Mouse (Mus musculus) urinary bladder, postnatal 25 days (tissue): ENCODE measurements around the gene St6galnac3.
"Not testable (repeated sequence)": the region's sequence is repeated elsewhere in the genome, so short reads cannot be mapped to it uniquely, and the experiment has no call there.

Experiments used
- DNase-seq: peaks from one replicate; pipeline ENCODE4 v3.0.0; 2022; ENCODE audit warnings: low spot score

St6galnac3 gene

DNA sequence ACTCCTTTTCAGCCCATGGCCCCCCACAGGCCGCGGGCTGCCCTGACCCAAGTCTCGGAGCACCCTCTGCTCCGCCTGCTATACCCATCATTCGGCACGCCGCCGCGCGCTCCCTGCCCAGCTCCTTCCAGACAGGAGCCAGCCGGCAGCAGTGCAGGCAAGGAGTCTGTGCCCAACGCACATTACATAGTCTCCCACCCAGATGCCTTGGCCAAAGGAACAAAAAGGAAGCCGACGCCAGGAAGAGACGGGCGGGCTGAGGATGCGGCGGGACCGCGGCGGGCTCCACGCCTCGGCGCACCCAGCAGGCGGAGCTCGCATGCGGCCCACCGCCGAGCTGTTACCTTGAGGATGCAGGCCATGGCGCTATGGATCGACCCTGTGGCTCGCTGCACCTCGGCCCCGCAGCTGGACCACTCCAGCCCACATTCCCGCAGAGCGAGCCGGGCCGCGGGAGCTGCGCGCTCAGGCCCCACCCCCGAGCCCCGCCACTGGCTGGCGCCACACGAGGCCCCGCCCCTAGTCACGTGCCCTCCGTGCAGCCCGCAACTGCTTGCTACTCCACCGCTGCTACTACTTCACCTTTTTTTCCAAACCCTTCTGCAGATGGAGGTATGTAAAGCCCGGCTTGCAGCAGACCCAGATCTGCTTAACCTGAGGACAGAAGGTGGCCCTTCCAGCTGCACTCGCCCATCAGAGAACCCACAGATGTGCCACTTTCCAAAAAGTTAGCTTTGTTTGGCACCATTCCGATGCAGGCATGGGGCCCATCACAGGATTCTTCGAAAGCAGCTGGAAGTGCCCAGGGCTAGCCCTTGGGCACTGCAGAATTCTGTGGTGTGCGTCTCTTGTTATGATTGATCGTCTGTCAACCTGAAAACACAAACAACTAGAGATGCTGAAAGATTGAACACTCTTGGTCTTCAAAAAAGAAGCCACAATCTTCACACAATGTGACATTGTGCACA, at the start of gene St6galnac3:
St6galnac3 (minus strand) TSS at position 474 of the 968 bp plus-strand sequence.
- peak; percentile 64 for DNase-seq

DNA sequence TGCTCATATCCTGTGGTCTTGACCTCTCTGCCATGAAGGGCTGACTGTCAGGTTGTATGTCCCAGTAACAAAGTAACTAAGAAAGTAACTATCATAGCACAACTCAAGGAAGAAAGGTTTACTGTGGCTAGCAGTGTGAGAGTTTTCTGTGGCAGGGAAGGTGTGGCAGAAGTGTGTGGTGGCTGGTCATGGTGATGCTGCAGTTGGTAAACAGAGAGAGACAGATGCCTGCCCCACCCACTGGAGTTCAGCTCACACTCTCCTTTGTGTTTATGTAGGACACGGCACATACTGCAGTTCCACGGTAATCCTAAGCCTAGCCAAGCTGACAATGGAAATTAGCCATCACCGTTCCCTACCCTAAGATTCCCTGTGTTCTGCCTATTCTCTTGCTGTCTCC, 49.6 kb upstream of the St6galnac3 start:
- DNase-seq = no peak

DNA sequence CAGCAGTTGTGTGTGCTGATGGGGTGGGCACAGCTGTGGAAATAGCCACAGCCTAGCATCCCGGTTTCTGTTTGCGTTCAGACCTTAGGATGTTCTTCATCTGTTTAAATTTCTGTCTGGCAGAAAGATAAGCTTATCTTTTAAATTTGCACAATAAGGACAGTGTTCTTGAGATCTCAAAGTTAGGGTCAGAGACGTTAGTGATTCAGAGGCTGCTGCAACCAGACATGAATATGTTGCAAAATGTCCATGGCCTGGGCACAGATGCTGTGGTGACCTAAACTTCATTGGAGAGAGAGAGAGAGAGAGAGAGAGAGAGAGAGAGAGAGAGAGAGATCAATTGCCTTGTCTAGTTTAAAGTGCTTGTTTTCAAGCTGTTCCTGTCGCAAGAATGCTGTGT, 46.5 kb upstream of the St6galnac3 start:
- DNase-seq = no peak

GRCm38 (mm10) chr3:153770573-153770972, 45.6 kb upstream of the St6galnac3 start:
- DNase-seq = no peak

DNA sequence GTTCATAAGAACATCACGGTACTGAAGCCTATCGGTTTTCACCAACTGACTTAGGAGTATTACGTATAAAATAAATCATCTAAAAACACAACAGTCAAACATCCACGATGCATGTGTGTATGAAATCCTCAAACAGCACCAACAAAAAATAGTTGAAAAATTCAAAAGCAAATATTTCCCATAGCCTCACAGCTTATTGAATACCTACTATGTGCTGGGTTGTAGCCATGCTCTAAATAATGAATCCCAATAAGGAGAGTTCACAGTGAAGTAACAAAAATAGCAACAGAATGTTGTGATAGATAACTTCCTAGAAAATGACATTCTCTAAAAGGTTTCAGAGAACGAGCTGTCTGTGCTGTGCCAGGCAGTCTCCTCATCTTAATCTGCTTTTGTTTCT, 44.2 kb upstream of the St6galnac3 start:
- DNase-seq = no peak

- no peak for DNase-seq
Measured at GRCm38 (mm10) chr3:153765171-153765570, 40.2 kb upstream of the St6galnac3 start.

DNA sequence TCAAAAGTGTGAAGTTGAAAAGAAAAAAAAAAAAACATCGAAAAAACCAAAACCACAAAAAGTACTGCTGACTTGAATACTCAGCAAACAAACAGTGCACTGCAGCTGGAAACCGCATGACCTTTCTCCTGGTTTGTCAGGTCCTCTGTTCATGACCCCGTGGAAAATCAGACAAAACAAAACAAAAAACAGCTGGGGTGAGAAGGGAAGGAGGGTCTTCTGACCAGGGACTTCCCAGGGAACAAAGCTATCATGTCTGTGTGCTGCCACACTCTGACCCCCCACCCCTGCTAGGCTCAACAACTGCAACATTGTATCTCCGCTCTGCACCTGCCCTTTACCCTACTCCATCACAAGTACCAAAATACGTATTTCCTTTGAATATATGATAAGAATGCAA, 39.8 kb upstream of the St6galnac3 start:
- DNase-seq = no peak

DNA sequence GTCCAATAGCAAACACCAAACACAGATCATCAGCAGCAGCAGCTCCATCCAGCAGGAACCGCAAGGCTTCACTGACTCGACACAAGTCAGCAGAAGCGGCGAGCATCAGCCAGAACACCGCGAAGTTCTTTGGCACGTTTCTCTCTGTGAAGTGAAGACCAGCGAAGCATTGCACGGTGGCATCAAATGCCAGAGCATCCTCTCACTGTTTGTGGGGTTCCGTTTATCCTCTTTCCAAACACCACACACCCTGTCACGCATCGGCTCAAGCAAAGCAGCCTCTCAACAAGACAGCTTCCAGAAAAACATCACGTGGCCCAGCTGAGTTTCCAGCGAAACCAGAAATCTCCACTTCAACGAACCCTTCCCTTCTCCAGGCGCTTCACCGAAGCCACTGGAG, 36.2 kb upstream of the St6galnac3 start:
- no peak for DNase-seq

GRCm38 (mm10) chr3:153759269-153759668, 34.3 kb upstream of the St6galnac3 start:
- DNase-seq = no peak

DNA sequence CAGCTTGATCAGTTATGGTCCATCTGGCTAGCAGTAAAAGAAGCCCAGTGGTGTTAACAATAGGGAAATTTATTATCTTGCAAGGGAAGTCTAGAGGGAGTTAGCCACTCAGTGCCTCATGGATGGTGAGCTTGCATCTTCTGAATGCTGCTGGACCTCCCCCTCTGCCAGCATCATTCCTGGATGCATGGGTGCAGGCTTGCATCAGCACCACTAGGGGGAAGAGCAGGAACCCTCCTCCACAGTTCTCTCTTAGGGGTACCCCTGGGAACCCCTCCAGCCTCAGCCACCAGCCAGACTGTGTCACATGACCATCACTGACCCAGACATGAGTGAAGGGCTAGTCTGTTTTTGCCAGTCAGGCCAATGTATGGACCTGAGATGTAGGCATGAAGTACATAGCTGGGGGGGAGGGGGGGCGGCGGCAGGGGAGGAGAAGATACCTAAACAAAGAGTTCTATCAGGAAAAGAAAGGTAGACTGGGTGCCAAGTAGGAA, 31.6 kb upstream of the St6galnac3 start:
- DNase-seq = no peak

DNA sequence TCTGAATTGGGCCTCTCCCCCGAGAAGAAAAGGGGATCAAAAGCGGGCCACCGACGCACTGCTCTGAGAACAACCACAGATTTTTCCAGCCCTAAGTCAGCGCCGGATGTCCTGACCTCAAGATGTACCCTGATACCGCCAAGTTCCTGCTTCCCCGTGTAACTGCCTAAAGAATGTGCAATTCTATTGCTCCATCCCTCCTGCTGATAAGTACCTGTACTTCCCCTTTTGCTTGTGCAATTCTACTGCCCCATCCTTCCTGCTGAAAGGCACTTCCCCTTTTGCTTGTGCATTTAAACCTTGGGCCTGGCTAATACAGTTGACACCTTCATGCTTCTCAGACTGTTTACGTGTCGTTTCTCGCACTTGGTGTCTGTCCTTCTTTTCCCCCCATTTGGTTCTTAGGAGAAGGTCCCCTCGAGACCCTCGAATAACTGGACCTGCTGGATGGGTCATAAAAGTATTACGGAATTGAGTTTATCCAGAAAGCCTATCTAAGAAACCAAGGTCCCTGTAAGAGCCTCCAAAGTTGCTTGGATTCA, 30.9 kb upstream of the St6galnac3 start:
- not testable (repeated sequence) for DNase-seq

- no peak for DNase-seq
Measured at GRCm38 (mm10) chr3:153751435-153751834, 26.5 kb upstream of the St6galnac3 start.

GRCm38 (mm10) chr3:153749359-153749758, 24.4 kb upstream of the St6galnac3 start:
- DNase-seq = no peak

DNA sequence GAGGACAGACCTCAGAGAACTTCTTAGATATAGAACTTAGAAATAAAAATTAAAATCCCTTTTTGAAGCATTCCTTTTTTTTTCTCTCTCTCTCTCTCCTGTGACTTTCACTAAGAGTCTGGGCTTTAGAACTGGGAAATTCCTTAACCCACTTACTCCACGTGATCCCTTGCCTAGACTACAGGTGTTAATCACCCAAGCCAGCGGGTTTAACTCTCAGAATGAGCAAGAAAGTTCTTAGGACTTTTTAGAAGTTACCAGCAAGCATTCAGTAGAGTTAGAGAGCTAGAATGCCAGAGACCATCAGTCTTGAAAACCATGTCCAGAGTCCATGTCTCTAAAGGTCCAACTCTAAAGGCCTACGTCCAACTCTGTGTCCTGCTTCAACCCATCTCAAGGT, 23.3 kb upstream of the St6galnac3 start:
- DNase-seq = no peak

- DNase-seq = no peak
Measured at GRCm38 (mm10) chr3:153745099-153745498, 20.1 kb upstream of the St6galnac3 start.

- no peak for DNase-seq
Measured at GRCm38 (mm10) chr3:153744447-153744846, 19.5 kb upstream of the St6galnac3 start.

GRCm38 (mm10) chr3:153741800-153742199, 16.8 kb upstream of the St6galnac3 start:
- no peak for DNase-seq

GRCm38 (mm10) chr3:153739351-153739750, 14.4 kb upstream of the St6galnac3 start:
- no peak for DNase-seq

DNA sequence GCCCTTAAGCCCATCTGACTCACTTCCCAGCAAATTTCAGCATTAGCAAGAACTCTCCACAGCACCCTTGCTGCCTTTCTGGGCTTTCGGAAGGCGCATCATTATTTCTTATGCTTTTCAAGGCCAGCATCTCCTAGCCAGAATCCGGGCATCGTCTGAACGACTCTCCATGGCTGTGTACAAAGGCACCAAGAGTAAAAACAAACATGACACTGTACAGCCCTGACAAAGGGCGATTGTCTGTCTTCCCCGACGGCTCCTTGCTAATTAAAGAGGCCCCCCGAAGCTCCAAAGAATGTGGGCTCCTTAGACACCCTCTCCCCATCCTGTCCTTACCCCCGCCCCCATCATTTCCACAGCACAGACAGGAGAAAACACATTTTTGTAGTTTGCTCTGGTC, 13.4 kb upstream of the St6galnac3 start:
- no peak for DNase-seq

DNA sequence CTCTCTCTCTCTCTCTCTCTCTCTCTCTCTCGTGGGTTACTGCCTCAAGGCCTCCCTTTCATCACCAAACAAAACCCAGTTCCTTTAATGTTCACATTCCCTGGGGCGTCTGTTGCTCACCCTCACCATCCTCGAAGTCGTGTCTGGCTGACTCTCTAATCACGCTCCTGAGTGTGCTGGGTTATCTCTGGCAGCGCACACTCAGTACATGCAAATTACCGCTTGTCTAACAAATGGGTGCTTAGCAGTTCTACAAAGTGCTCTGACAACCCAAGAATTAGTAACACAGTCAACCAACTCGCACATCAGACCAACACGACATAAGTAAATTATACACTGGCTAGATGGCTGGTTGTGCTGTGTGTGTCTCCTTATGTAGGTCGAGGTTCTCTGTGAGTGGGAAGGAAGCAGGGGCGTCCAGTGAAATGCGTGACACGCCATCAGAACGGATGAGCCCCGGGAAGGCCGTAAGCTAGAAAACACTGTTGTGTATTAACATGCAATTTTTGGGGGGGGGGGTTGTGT, 11.8 kb upstream of the St6galnac3 start:
- no peak for DNase-seq

- DNase-seq = no peak
Measured at GRCm38 (mm10) chr3:153735796-153736549, 11.0 kb upstream of the St6galnac3 start.

- DNase-seq = no peak
Measured at GRCm38 (mm10) chr3:153734741-153735140, 9.8 kb upstream of the St6galnac3 start.
